Mouse (Mus musculus): ENCODE measurements around the gene Vapa. TPM values are rescaled to one million over a fixed set of nuclear protein-coding genes. Genes with fewer than 3 reads are reported as not detected.
"Not testable (repeated sequence)": the region's sequence is repeated elsewhere in the genome, so short reads cannot be mapped to it uniquely, and the experiment has no call there.

Vapa gene
- polyA plus RNA-seq, 1 experiment from 2014 or later: 244 TPM

GRCm38 (mm10) chr17:65559273-65559672, 54.1 kb downstream of the Vapa start:
- 0 out of 2 replicates have a peak, but pooled peaks cover 3% of the 10 kb centered on the region for H3K27me3 ChIP-seq
- WGBS: 47% methylated on average over 5 of the region's 5 CpGs
- H3K27ac ChIP-seq: no peak overlapping the region
- H3K36me3 ChIP-seq: no peaks in the 10 kb centered on the region
- no peak overlapping the region for H3K4me3 ChIP-seq (replicated peaks)
- H3K4me2 ChIP-seq (replicated peaks): no peak overlapping the region
- H3K4me1 ChIP-seq (replicated peaks): 0 out of 2 replicates have a peak, but pooled peaks cover 7% of the 10 kb centered on the region
- H3K9ac ChIP-seq (replicated peaks): no peak overlapping the region
- ATAC-seq: peak; percentile 55
- H3K9me3 ChIP-seq: no peaks in the 10 kb centered on the region

- Histone ChIP-seq H3K4me1 (replicated peaks) (0 out of 2 replicates have a peak, but pooled peaks cover 7% of the 10 kb centered on the region), H3K27ac (no peak overlapping the region), H3K9ac (replicated peaks) (no peak overlapping the region), H3K4me3 (replicated peaks) (no peak overlapping the region), H3K9me3 (no peaks in the 10 kb centered on the region), H3K27me3 (no peaks in the 10 kb centered on the region), H3K36me3 (no peaks in the 10 kb centered on the region), H3K4me2 (replicated peaks) (peak overlapping the region; percentile 25)
- WGBS: 54% methylated on average over 9 of the region's 9 CpGs
- peak; percentile 68 for ATAC-seq
Observed at GRCm38 (mm10) chr17:65558788-65559187, 54.6 kb downstream of the Vapa start.

GRCm38 (mm10) chr17:65558217-65558616, 55.1 kb downstream of the Vapa start:
- WGBS: 43% methylated on average over 9 of the region's 9 CpGs
- H3K9ac ChIP-seq (replicated peaks): no peak overlapping the region
- no peaks in the 10 kb centered on the region for H3K9me3 ChIP-seq
- no peaks in the 10 kb centered on the region for H3K27me3 ChIP-seq
- H3K36me3 ChIP-seq: no peaks in the 10 kb centered on the region
- H3K27ac ChIP-seq: no peak overlapping the region
- peak overlapping the region; percentile 25 for H3K4me2 ChIP-seq (replicated peaks)
- no peak overlapping the region for H3K4me3 ChIP-seq (replicated peaks)
- peak; percentile 32 for ATAC-seq
- 0 out of 2 replicates have a peak, but pooled peaks cover 7% of the 10 kb centered on the region for H3K4me1 ChIP-seq (replicated peaks)

- Histone ChIP-seq H3K9me3 (no peaks in the 10 kb centered on the region), H3K4me1 (replicated peaks) (0 out of 2 replicates have a peak, but pooled peaks cover 7% of the 10 kb centered on the region)
Observed at GRCm38 (mm10) chr17:65557212-65557611, 56.1 kb downstream of the Vapa start.

GRCm38 (mm10) chr17:65556798-65557197, 56.6 kb downstream of the Vapa start:
- no peaks in the 10 kb centered on the region for H3K27me3 ChIP-seq
- WGBS: 81% methylated on average over 10 of the region's 10 CpGs
- ATAC-seq: no peak
- H3K9ac ChIP-seq (replicated peaks): no peak overlapping the region
- H3K36me3 ChIP-seq: no peaks in the 10 kb centered on the region
- no peak overlapping the region for H3K4me2 ChIP-seq (replicated peaks)
- H3K9me3 ChIP-seq: no peaks in the 10 kb centered on the region
- 0 out of 2 replicates have a peak, but pooled peaks cover 7% of the 10 kb centered on the region for H3K4me1 ChIP-seq (replicated peaks)
- H3K4me3 ChIP-seq (replicated peaks): no peak overlapping the region
- H3K27ac ChIP-seq: no peak overlapping the region

More at GRCm38 (mm10) chr17:65557212-65557611, 56.1 kb downstream of the Vapa start:
- Histone ChIP-seq H3K4me3 (replicated peaks) (no peak overlapping the region), H3K36me3 (no peaks in the 10 kb centered on the region), H3K9ac (replicated peaks) (no peak overlapping the region), H3K27ac (no peak overlapping the region), H3K27me3 (no peaks in the 10 kb centered on the region), H3K4me2 (replicated peaks) (no peak overlapping the region)
- ATAC-seq: no peak
- 86% methylated on average over 6 of the region's 6 CpGs for WGBS

GRCm38 (mm10) chr17:65552426-65552997, 60.8 kb downstream of the Vapa start:
- Histone ChIP-seq H3K27me3 (no peaks in the 10 kb centered on the region), H3K4me2 (replicated peaks) (no peak overlapping the region), H3K9ac (replicated peaks) (no peak overlapping the region), H3K27ac (no peak overlapping the region), H3K4me3 (replicated peaks) (no peak overlapping the region), H3K36me3 (no peaks in the 10 kb centered on the region), H3K4me1 (replicated peaks) (no peaks in the 10 kb centered on the region), H3K9me3 (no peaks in the 10 kb centered on the region)
- ATAC-seq: no peak
- 89% methylated on average over 12 of the region's 12 CpGs for WGBS

- Histone ChIP-seq H3K4me2 (replicated peaks) (no peak overlapping the region), H3K27ac (no peak overlapping the region), H3K9ac (replicated peaks) (no peak overlapping the region), H3K4me1 (replicated peaks) (no peaks in the 10 kb centered on the region), H3K27me3 (no peaks in the 10 kb centered on the region), H3K36me3 (no peaks in the 10 kb centered on the region), H3K9me3 (no peaks in the 10 kb centered on the region), H3K4me3 (replicated peaks) (no peak overlapping the region)
- WGBS: 83% methylated on average over 4 of the region's 4 CpGs
- no peak for ATAC-seq
Observed at GRCm38 (mm10) chr17:65550357-65550756, 63.0 kb downstream of the Vapa start.

GRCm38 (mm10) chr17:65548698-65549365, 64.5 kb downstream of the Vapa start:
- no peak for ATAC-seq
- H3K36me3 ChIP-seq: no peaks in the 10 kb centered on the region
- no peaks in the 10 kb centered on the region for H3K9me3 ChIP-seq
- H3K27ac ChIP-seq: no peak overlapping the region
- 83% methylated on average over 18 of the region's 18 CpGs for WGBS
- no peak overlapping the region for H3K9ac ChIP-seq (replicated peaks)
- H3K4me3 ChIP-seq (replicated peaks): no peak overlapping the region
- no peaks in the 10 kb centered on the region for H3K4me1 ChIP-seq (replicated peaks)
- no peak overlapping the region for H3K4me2 ChIP-seq (replicated peaks)
- H3K27me3 ChIP-seq: no peaks in the 10 kb centered on the region

GRCm38 (mm10) chr17:65546221-65546620, 67.1 kb downstream of the Vapa start:
- not testable (repeated sequence) for H3K9me3 ChIP-seq; H3K9ac ChIP-seq (replicated peaks); H3K27ac ChIP-seq; H3K36me3 ChIP-seq; H3K4me3 ChIP-seq (replicated peaks); H3K27me3 ChIP-seq; H3K4me1 ChIP-seq (replicated peaks); H3K4me2 ChIP-seq (replicated peaks); ATAC-seq
- 94% methylated on average over 4 of the region's 4 CpGs for WGBS

- peak within 1 kb of the TSS; percentile 56 for H3K4me2 ChIP-seq (replicated peaks)
- H3K9me3 ChIP-seq: no peaks in the 10 kb centered on the region
- WGBS: 16% methylated on average over 26 of the region's 26 CpGs
- peak; percentile 87 for ATAC-seq
- 0 out of 2 replicates have a peak, but pooled peaks cover 5% of the 10 kb centered on the region for H3K4me1 ChIP-seq (replicated peaks)
- 0 out of 2 replicates have a peak, but pooled peaks cover 5% of the 10 kb centered on the region for H3K27me3 ChIP-seq
- no peak within 1 kb of the TSS for H3K27ac ChIP-seq
- H3K9ac ChIP-seq (replicated peaks): 0 out of 2 replicates have a peak within 1 kb of the TSS, but pooled peaks have one; percentile 1
- H3K36me3 ChIP-seq: no peaks in the 10 kb centered on the region
- peak within 1 kb of the TSS; percentile 35 for H3K4me3 ChIP-seq (replicated peaks)
Observed at GRCm38 (mm10) chr17:65540441-65541272, 72.7 kb downstream of the Vapa start, which contains the start of gene Tmem232. Tmem232 (minus strand) TSS chr17:65540782.

- H3K27ac ChIP-seq: no peak overlapping the region
- peak; percentile 53; the same call in 1 of the 2 replicates for ATAC-seq
- no peaks in the 10 kb centered on the region for H3K36me3 ChIP-seq
- H3K27me3 ChIP-seq: 0 out of 2 replicates have a peak, but pooled peaks cover 5% of the 10 kb centered on the region
- 20% methylated on average over 3 of the region's 3 CpGs for WGBS
- no peaks in the 10 kb centered on the region for H3K9me3 ChIP-seq
- 0 out of 2 replicates have a peak, but pooled peaks cover 5% of the 10 kb centered on the region for H3K4me1 ChIP-seq (replicated peaks)
- H3K4me3 ChIP-seq (replicated peaks): no peak overlapping the region
- H3K9ac ChIP-seq (replicated peaks): no peak overlapping the region
- no peak overlapping the region for H3K4me2 ChIP-seq (replicated peaks)
Observed at GRCm38 (mm10) chr17:65536156-65536555, 77.2 kb downstream of the Vapa start.

- not testable (repeated sequence) for H3K4me2 ChIP-seq (replicated peaks); H3K27me3 ChIP-seq; ATAC-seq; H3K27ac ChIP-seq; H3K9ac ChIP-seq (replicated peaks); H3K4me3 ChIP-seq (replicated peaks); H3K4me1 ChIP-seq (replicated peaks); H3K9me3 ChIP-seq; H3K36me3 ChIP-seq
Observed at GRCm38 (mm10) chr17:65532381-65532780, 81.0 kb downstream of the Vapa start.

Data from midbrain, embryonic 13.5 days (tissue).